Mouse (Mus musculus) midbrain, embryonic 12.5 days (tissue): Measurements from ENCODE around the gene Nprl2. TPM values are rescaled to one million over a fixed set of nuclear protein-coding genes. Genes with fewer than 3 reads are reported as not detected.

Experiments used
- ATAC-seq: fragments of 200-750 bp; cut with Nextera tagmentation; 2 replicates; pipeline ENCODE4 v1.8.0; 2017; ENCODE audit warnings: low read depth, moderate TSS enrichment, moderate library complexity; ENCODE audit not compliant: low FRiP score
- H3K27ac ChIP-seq: fragments of 300-500 bp; sonication (generic); replicated peaks from 2 replicates; pipeline ENCODE4 v1.5.1; 2016; ENCODE audit warnings: mild to moderate bottlenecking
- H3K27me3 ChIP-seq: fragments of 300-500 bp; sonication (generic); 2 replicates; pipeline ENCODE4 v1.6.1; 2016; ENCODE audit warnings: mild to moderate bottlenecking
- H3K36me3 ChIP-seq: fragments of 300-500 bp; sonication (generic); 2 replicates; pipeline ENCODE4 v1.6.1; 2016
- H3K4me1 ChIP-seq: fragments of 300-500 bp; sonication (generic); 2 replicates; pipeline ENCODE4 v1.6.1; 2016
- H3K4me2 ChIP-seq: fragments of 300-500 bp; sonication (generic); replicated peaks from 2 replicates; pipeline ENCODE4 v1.6.1; 2016; ENCODE audit warnings: mild to moderate bottlenecking, moderate library complexity
- H3K4me3 ChIP-seq: fragments of 300-500 bp; sonication (generic); 2 replicates; pipeline ENCODE4 v1.5.1; 2016; ENCODE audit warnings: mild to moderate bottlenecking
- H3K9ac ChIP-seq: fragments of 300-500 bp; sonication (generic); replicated peaks from 2 replicates; pipeline ENCODE4 v1.6.1; 2016; ENCODE audit warnings: mild to moderate bottlenecking, moderate library complexity
- H3K9me3 ChIP-seq: fragments of 300-500 bp; sonication (generic); 2 replicates; pipeline ENCODE4 v1.6.1; 2016; ENCODE audit warnings: mild to moderate bottlenecking
- WGBS: fragments of 180-500 bp; shearing (Covaris S2); methylation state at CpG from one replicate; pipeline ENCODE4 v1.1.7; 2016; 5-methylcytosine and 5-hydroxymethylcytosine counted together
- polyA plus RNA-seq: library from polyadenylated mRNA; unstranded; fragments of >200 nt; fragmentation: Nextera tagmentation; extraction: Ambion mirVana; gene quantifications from 2 replicates; pipeline ENCODE4 v1.2.1, GENCODE M21; 2016

Gene Nprl2
- polyA plus RNA-seq, 1 experiment from 2014 or later, result 48.4 TPM

DNA sequence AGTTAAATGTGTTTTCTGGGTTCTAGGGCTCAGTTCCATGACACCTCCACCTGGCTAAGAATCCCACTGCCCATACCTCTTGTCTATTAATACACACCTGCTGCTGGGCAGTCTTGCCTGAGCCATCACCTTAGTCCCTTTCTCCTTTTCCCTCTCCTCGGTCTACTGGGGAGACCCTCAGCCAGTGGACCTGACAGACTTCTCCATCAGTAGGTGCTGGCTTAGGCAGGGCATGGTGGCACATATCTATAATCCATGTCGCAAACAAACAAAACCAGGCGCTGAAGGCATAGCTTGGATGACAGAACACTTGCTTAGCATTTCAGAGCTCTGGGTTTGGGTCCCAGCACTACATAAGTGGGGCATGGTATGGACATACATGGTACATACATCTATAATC, 3.3 kb upstream of the Nprl2 start:
- no peak for ATAC-seq
- Histone ChIP-seq H3K4me2 (no peak overlapping the region), H3K4me3 (no peak overlapping the region), H3K36me3 (peaks cover 33% of the 10 kb centered on the region), H3K9ac (no peak overlapping the region), H3K4me1 (peaks cover 52% of the 10 kb centered on the region), H3K27ac (no peak overlapping the region), H3K27me3 (no peaks in the 10 kb centered on the region), H3K9me3 (no peaks in the 10 kb centered on the region)
- 93% methylated on average over 3 of the region's 3 CpGs for WGBS

DNA sequence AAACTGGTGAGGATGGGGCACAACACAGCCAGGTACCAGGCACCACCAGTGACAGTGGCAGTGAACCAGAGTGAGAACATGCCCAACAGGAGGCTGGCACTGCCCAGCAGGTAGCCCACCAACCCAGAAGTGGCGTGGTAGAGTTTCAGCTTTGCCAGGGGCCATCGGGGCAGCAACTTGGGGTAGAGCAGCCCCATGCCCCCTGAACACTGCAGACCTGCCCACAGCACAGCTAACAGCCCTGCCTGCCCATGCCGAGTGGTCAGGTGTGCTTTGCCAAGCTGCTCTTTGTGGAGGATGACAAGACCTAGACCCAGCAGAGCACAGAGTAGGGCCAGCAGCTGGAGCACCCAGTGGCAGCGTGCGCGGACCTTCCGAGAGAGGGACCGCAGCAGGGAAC, 2.1 kb upstream of the Nprl2 start:
- H3K36me3 ChIP-seq, result peaks cover 46% of the 10 kb centered on the region
- WGBS, result 95% methylated on average over 8 of the region's 8 CpGs
- no peaks in the 10 kb centered on the region for H3K9me3 ChIP-seq
- no peaks in the 10 kb centered on the region for H3K27me3 ChIP-seq
- peaks cover 46% of the 10 kb centered on the region for H3K4me1 ChIP-seq
- no peak overlapping the region for H3K9ac ChIP-seq
- ATAC-seq, result no peak
- no peak overlapping the region for H3K4me3 ChIP-seq
- H3K27ac ChIP-seq, result no peak overlapping the region
- H3K4me2 ChIP-seq, result no peak overlapping the region

DNA sequence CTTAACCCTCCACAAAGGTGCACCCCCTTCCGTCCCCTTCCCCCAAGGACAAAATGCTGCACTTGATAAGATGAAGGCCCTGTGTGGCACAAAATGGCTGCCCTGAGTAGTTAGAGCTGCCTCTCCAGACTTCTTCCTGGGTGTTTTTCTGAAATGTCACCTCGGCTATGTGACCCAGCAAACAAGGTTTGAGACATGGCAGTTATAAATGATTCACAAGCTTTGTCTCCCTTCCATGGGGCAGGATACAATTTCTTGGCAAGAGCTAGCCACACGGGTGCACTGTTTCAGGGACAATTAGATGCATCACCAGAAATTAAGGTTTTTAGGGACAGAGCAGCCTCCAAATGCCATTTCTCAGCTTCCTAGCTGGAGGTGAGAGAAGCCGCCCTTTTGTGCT, 1.6 kb upstream of the Nprl2 start:
- peaks cover 50% of the 10 kb centered on the region for H3K36me3 ChIP-seq
- no peak overlapping the region for H3K4me2 ChIP-seq
- no peaks in the 10 kb centered on the region for H3K9me3 ChIP-seq
- WGBS, result 75% methylated on average over 4 of the region's 4 CpGs
- no peak overlapping the region for H3K27ac ChIP-seq
- no peak overlapping the region for H3K4me3 ChIP-seq
- H3K4me1 ChIP-seq, result peaks cover 42% of the 10 kb centered on the region
- no peak overlapping the region for H3K9ac ChIP-seq
- H3K27me3 ChIP-seq, result no peaks in the 10 kb centered on the region
- ATAC-seq, result no peak

DNA sequence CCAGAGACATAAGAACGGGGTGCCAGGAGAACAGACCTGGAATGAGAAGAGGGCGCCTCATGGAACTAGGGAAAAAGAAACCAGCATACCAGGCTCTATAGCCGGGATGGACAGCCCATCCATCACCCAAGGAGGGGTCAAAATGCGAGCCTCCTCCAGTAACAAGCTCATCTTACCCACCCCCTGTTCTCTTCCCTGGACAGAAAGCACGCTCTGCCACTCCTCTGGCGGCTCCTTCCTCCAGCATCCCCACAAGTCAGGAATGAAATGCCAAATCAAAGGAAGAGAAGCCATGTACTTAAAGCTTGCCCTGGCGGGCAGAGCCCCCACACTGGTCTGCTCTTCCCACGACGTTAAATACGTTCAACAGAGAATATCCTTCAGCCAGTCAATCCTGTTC, 1.0 kb upstream of the Nprl2 start:
- Histone ChIP-seq H3K4me3 (peak overlapping the region; percentile 66), H3K27ac (peak overlapping the region; percentile 49; the same call in 1 of the 2 replicates), H3K9me3 (no peaks in the 10 kb centered on the region), H3K27me3 (no peaks in the 10 kb centered on the region), H3K4me2 (peak overlapping the region; percentile 91), H3K9ac (peak overlapping the region; percentile 48; the same call in 1 of the 2 replicates), H3K4me1 (peaks cover 38% of the 10 kb centered on the region), H3K36me3 (peaks cover 50% of the 10 kb centered on the region)
- no peak for ATAC-seq
- 42% methylated on average over 10 of the region's 10 CpGs for WGBS

DNA sequence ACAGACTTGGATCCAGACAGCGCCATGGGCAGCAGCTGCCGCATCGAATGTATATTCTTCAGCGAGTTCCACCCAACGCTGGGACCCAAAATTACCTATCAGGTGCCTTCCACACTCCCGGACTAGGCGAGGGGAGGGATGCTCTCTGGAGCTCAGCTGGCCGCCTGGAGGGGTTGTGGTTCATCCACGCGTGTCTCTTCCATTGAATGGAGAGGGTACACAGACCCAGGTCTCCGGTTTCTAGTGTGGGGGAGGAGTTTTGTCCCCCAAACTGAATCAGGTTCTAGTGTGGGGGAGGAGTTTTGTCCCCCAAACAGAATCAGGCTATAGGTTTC, 293 bp downstream of the Nprl2 start:
- H3K36me3 ChIP-seq, result peaks cover 50% of the 10 kb centered on the region

DNA sequence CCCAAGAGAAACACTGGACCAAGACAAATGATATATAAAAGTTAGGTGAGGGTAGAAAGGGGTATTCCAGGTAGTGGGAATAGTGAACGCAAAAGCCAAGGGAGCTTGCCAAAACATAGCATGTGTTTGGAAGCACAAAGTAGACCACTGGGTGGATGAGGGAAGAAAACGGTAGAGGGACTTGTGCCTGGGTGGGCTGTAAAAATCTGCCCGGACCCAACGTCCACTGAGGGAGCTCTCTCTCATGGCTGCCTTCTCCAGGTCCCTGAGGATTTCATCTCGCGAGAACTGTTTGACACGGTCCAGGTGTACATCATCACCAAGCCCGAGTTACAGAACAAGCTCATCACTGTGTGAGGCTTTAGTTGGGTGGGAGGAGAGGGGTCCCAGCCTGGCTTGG, 695 bp downstream of the Nprl2 start:
- no peak for ATAC-seq
- H3K27me3 ChIP-seq, result peaks cover 5% of the 10 kb centered on the region
- peaks cover 39% of the 10 kb centered on the region for H3K4me1 ChIP-seq
- H3K36me3 ChIP-seq, result peaks cover 48% of the 10 kb centered on the region
- 40% methylated on average over 8 of the region's 8 CpGs for WGBS
- H3K27ac ChIP-seq, result no peak overlapping the region
- H3K4me3 ChIP-seq, result peak overlapping the region; percentile 66
- H3K9ac ChIP-seq, result peak overlapping the region; percentile 73; the same call in 1 of the 2 replicates
- peak overlapping the region; percentile 91 for H3K4me2 ChIP-seq
- no peaks in the 10 kb centered on the region for H3K9me3 ChIP-seq

More for the DNA sequence above, 293 bp downstream of the Nprl2 start:
- Histone ChIP-seq H3K4me2 (peak overlapping the region; percentile 91), H3K4me3 (peak overlapping the region; percentile 66), H3K9me3 (no peaks in the 10 kb centered on the region), H3K4me1 (peaks cover 36% of the 10 kb centered on the region), H3K9ac (peak overlapping the region; percentile 73), H3K27me3 (peaks cover under 1% of the 10 kb centered on the region; the same call in 1 of the 2 replicates), H3K27ac (peak overlapping the region; percentile 49; the same call in 1 of the 2 replicates)
- 3% methylated on average over 11 of the region's 11 CpGs for WGBS
- ATAC-seq, result peak; percentile 24; the same call in 1 of the 2 replicates

DNA sequence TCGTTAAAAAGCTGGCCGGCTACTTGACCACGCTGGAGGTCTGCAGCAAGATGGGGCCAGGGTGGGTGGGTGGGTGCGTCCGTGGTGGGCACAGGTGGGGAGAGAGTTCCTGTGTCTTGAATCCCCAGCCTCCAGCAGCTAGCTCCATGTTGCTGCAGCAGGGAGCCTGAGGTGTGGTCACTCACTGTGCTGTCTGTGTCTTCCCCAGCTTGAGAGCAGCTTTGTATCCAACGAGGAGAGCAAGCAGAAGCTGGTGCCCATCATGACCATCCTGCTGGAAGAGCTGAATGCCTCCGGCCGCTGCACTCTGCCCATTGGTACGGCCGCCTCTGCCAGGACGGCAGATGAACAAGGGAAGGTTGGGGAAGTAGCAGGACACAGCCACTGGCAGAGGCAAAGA, 1.3 kb downstream of the Nprl2 start:
- no peak for ATAC-seq
- H3K4me1 ChIP-seq, result peaks cover 40% of the 10 kb centered on the region
- WGBS, result 91% methylated on average over 11 of the region's 11 CpGs
- H3K4me2 ChIP-seq, result no peak overlapping the region
- no peaks in the 10 kb centered on the region for H3K9me3 ChIP-seq
- H3K4me3 ChIP-seq, result no peak overlapping the region
- H3K36me3 ChIP-seq, result peaks cover 42% of the 10 kb centered on the region
- H3K9ac ChIP-seq, result no peak overlapping the region; the same call in 1 of the 2 replicates
- peaks cover 10% of the 10 kb centered on the region for H3K27me3 ChIP-seq
- no peak overlapping the region for H3K27ac ChIP-seq

DNA sequence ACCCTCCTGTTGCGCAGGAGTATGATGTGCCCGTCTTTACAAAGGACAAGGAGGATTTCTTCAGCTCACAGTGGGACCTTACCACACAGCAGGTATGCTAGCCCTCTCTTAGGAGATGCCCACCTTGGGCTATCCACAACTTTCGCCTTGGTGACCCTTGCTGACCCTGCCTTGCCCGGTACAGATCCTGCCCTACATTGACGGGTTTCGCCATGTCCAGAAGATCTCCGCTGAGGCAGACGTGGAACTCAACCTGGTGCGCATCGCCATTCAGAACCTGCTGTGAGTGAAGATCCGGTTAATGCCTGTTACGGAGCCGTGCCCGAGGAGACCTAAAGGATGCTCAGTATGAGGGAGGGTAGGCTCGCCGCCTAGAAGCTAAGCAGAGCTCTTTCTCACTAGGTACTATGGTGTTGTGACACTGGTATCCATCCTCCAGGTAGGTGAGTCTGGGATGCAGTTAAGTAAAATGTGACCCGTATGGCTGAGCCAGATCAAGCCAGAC, 2.2 kb downstream of the Nprl2 start:
- ATAC-seq, result no peak
- WGBS, result 95% methylated on average over 17 of the region's 17 CpGs
- no peak overlapping the region for H3K9ac ChIP-seq
- H3K27me3 ChIP-seq, result peaks cover 20% of the 10 kb centered on the region
- no peak overlapping the region for H3K4me2 ChIP-seq
- peaks cover 40% of the 10 kb centered on the region for H3K4me1 ChIP-seq
- no peak overlapping the region for H3K27ac ChIP-seq
- H3K36me3 ChIP-seq, result peaks cover 33% of the 10 kb centered on the region
- no peaks in the 10 kb centered on the region for H3K9me3 ChIP-seq
- H3K4me3 ChIP-seq, result no peak overlapping the region

DNA sequence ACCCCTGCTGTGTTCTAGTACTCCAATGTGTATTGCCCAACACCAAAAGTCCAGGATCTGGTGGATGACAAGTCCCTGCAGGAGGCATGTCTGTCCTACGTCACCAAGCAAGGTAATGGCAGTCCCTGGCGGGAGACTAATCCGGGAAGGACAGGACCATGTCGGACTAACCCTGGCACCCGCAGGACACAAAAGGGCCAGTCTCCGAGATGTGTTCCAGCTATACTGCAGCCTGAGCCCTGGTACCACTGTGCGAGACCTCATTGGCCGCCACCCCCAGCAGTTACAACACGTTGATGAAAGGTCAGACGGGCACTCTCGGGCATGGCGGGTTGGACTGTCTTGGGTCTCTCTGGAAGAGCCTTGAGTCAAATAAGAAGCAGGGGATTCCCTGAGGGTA, 2.7 kb downstream of the Nprl2 start:
- Histone ChIP-seq H3K4me1 (peaks cover 40% of the 10 kb centered on the region), H3K27me3 (peaks cover 25% of the 10 kb centered on the region), H3K9ac (no peak overlapping the region), H3K36me3 (peaks cover 28% of the 10 kb centered on the region), H3K4me3 (no peak overlapping the region), H3K4me2 (no peak overlapping the region), H3K9me3 (no peaks in the 10 kb centered on the region), H3K27ac (no peak overlapping the region)
- 95% methylated on average over 12 of the region's 12 CpGs for WGBS
- no peak for ATAC-seq

DNA sequence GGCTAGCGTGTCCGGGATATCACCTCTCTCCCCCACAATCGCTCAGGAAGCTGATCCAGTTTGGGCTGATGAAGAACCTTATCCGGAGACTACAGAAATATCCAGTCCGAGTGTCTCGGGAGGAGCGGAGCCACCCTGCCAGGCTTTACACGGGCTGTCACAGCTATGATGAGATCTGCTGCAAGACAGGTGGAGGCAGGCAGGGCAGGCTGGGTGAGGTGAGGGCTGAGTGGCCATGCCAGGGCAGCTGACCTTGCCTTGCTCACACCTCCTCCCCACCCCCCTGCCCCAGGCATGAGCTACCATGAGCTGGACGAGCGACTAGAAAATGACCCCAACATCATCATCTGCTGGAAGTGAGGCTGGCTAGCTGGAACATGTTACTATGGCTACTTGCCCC, 3.2 kb downstream of the Nprl2 start:
- 88% methylated on average over 10 of the region's 10 CpGs for WGBS
- peaks cover 23% of the 10 kb centered on the region for H3K36me3 ChIP-seq

DNA sequence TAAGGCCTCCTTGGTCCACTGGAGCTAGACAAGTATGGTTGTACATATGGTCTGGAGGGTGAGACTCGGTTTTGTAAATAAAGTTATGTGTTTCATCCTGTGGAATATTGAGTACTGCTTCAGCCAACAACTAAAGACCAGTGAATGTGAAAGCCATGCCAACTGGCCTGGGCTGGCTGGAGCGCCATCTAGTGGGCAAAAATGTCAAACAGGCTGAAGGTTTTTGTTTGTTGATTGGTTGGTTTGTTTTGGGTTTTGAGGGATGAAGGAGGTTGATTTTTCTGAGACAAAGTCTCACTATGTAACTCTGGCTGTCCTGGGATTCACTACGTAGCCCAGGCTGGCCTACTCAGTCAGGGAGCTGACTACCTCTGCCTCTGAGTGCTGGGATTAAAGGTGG, 3.6 kb downstream of the Nprl2 start:
- no peak overlapping the region for H3K4me2 ChIP-seq
- 12% methylated on average over 3 of the region's 3 CpGs for whole genome bisulfite sequencing
- no peak for ATAC-seq
- peaks cover 39% of the 10 kb centered on the region for H3K4me1 ChIP-seq
- H3K27ac ChIP-seq, result no peak overlapping the region
- no peak overlapping the region for H3K4me3 ChIP-seq
- no peak overlapping the region for H3K9ac ChIP-seq
- H3K9me3 ChIP-seq, result no peaks in the 10 kb centered on the region
- peaks cover 22% of the 10 kb centered on the region for H3K36me3 ChIP-seq
- H3K27me3 ChIP-seq, result peaks cover 33% of the 10 kb centered on the region

More for the DNA sequence above, 3.2 kb downstream of the Nprl2 start:
- ATAC-seq, result no peak
- H3K4me1 ChIP-seq, result peaks cover 40% of the 10 kb centered on the region
- H3K27me3 ChIP-seq, result peaks cover 29% of the 10 kb centered on the region
- H3K4me3 ChIP-seq, result no peak overlapping the region
- no peak overlapping the region for H3K9ac ChIP-seq
- H3K9me3 ChIP-seq, result no peaks in the 10 kb centered on the region
- H3K4me2 ChIP-seq, result no peak overlapping the region
- no peak overlapping the region for H3K27ac ChIP-seq

DNA sequence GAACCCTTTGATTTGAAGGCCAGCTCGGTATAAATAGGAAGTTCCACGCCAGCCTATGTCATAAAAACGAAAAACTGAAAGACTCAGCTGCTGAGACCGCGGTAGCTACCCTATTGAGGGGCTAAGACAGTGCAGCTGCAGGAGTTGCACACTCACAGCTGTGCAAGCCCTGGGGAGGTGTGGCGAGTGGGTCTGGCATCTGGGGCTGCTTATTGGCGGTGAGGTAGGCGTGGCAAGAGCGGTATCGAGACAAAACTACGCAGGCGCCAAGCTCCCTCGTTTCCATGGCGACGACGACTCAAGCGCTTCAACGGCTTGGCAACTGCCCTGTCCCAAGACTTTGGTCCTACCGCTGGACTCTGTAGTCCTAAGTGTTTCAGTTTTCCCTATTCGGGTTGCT, 5.0 kb downstream of the Nprl2 start, which contains the start of gene Zmynd10:
Zmynd10 (plus strand) TSS at position 273 of the 400 bp plus-strand sequence.
- peaks cover 48% of the 10 kb centered on the region for H3K27me3 ChIP-seq
- no peaks in the 10 kb centered on the region for H3K9me3 ChIP-seq
- peak; percentile 70 for ATAC-seq
- H3K36me3 ChIP-seq, result peaks cover 22% of the 10 kb centered on the region
- H3K4me3 ChIP-seq, result peak within 1 kb of the TSS; percentile 22; the same call in 1 of the 2 replicates
- H3K4me1 ChIP-seq, result peaks cover 44% of the 10 kb centered on the region
- H3K27ac ChIP-seq, result peak within 1 kb of the TSS; percentile 35; the same call in 1 of the 2 replicates
- peak within 1 kb of the TSS; percentile 47 for H3K4me2 ChIP-seq
- peak within 1 kb of the TSS; percentile 41; the same call in 1 of the 2 replicates for H3K9ac ChIP-seq
- 3% methylated on average over 20 of the region's 20 CpGs for whole genome bisulfite sequencing

DNA sequence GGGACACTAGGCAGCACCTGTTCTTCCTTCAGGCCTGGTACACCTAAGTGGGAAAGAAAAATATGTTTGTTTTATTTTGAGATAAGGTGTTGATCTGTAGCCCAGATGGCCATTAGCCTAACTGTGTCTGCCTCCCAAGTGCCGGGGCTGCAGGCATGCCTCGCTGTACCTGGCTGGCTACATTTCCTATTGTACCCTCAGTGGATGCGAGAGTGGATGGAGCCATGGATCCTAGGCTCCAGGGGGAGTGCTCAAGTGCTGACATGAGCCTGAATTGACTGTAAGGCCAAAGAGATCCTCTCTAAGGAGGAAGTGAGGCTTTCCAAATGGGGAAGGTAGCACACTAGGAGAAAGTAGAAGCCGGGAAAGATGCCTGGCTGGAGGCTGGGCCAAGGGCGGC, 5.9 kb downstream of the Nprl2 start:
- H3K4me1 ChIP-seq, result peaks cover 44% of the 10 kb centered on the region
- no peak overlapping the region for H3K27ac ChIP-seq
- ATAC-seq, result no peak
- no peaks in the 10 kb centered on the region for H3K9me3 ChIP-seq
- no peak overlapping the region for H3K9ac ChIP-seq
- H3K4me3 ChIP-seq, result no peak overlapping the region
- no peak overlapping the region for H3K4me2 ChIP-seq
- H3K36me3 ChIP-seq, result peaks cover 22% of the 10 kb centered on the region
- WGBS, result 82% methylated on average over 5 of the region's 5 CpGs
- peaks cover 57% of the 10 kb centered on the region for H3K27me3 ChIP-seq
